Comparison of ENCODE assay signal across 26 mouse cellular contexts in the genomic region with DNA sequence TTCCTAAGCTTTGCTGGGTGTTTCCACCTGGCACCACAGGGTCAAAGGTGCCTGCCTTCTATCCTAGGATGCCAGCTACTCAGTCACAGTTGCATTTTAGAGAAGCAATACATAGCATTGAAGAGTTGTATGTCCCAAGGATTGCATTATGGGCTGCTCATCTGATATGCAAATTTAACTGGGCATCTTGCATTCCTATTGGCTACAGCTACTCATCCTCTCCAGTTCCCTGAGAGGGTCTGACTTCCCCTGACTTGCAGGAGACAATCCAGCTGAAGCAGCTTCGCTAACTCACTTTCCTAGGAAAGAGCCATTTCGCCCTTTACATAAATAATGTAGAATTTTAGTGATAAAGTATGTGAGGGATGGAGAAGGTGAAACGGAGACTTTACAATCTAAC.
"Had no signal": no experiment of that assay in that cellular context is flagged by ENCODE, and none has a peak within 500 bp of the region (broad histone marks: within the 10 kb centered on the region; RNA-seq: fewer than 3 reads in every experiment).

No protein-coding gene starts in this region.

- H3K4me2 ChIP-seq: heart, embryonic 11.5 days; heart, embryonic 13.5 days; heart, embryonic 15.5 days; hindbrain, embryonic 12.5 days; intestine, embryonic 15.5 days; limb, embryonic 12.5 days; liver, embryonic 11.5 days; liver, embryonic 13.5 days had no signal

- DNase-seq: gastrocnemius, postnatal 14 days; gastrocnemius, postnatal 36 days; heart, adult 11 months; heart, adult 2 months; heart, postnatal 14 days; heart, postnatal 4 days; kidney, adult 18-20 months; kidney, adult 8-10 months; kidney, postnatal 25 days; kidney, postnatal 4 days; liver; liver, embryonic 13.5 days had no signal

- H3K9me3 ChIP-seq: heart, embryonic 15.5 days; intestine, embryonic 15.5 days; limb, embryonic 10.5 days had no signal

- H3K27ac ChIP-seq: heart, adult 2 months; heart, embryonic 13.5 days; heart, embryonic 15.5 days; hindbrain, embryonic 10.5 days; hindbrain, embryonic 12.5 days; intestine, embryonic 15.5 days; layer of hippocampus, adult 2 months; left cerebral cortex, adult 2 months; limb, embryonic 10.5 days; limb, embryonic 12.5 days; liver, embryonic 13.5 days had no signal

- H3K4me3 ChIP-seq: heart, adult 2 months; heart, embryonic 13.5 days; heart, embryonic 15.5 days; hindbrain, embryonic 10.5 days; hindbrain, embryonic 12.5 days; intestine, embryonic 15.5 days; layer of hippocampus, adult 2 months; left cerebral cortex, adult 2 months; limb, embryonic 10.5 days; limb, embryonic 12.5 days; liver, embryonic 13.5 days had no signal

- H3K4me1 ChIP-seq: heart, embryonic 13.5 days; heart, embryonic 15.5 days; intestine, embryonic 15.5 days; liver, embryonic 13.5 days had no signal

- H3K36me3 ChIP-seq: heart, embryonic 13.5 days; heart, embryonic 15.5 days; hindbrain, embryonic 10.5 days; hindbrain, embryonic 12.5 days; intestine, embryonic 15.5 days; limb, embryonic 10.5 days; limb, embryonic 12.5 days; liver, embryonic 13.5 days had no signal

- ATAC-seq: hindbrain, embryonic 16.5 days; inflammation-experienced regulatory T-cells, adult 6 months; intestine, embryonic 15.5 days; intestine, postnatal 0 days had no signal

- H3K27me3 ChIP-seq: heart, embryonic 13.5 days; heart, embryonic 15.5 days; hindbrain, embryonic 12.5 days; intestine, embryonic 15.5 days; limb, embryonic 12.5 days; liver, embryonic 13.5 days had no signal

- H3K9ac ChIP-seq: heart, embryonic 13.5 days; heart, embryonic 15.5 days; hindbrain, embryonic 12.5 days; intestine, embryonic 15.5 days; limb, embryonic 12.5 days; liver, embryonic 13.5 days had no signal
